Mouse (Mus musculus): ENCODE measurements around the gene Rapgef4. TPM values are rescaled to one million over a fixed set of nuclear protein-coding genes. Genes with fewer than 3 reads are reported as not detected.

Gene Rapgef4
- polyA plus RNA-seq, 1 experiment from 2014 or later: 5.9 TPM

GRCm38 (mm10) chr2:72183751-72184150 is 202.7 kb downstream of the Rapgef4 start:
- Histone ChIP-seq H3K4me2 (no peak overlapping the region), H3K27me3 (no peaks in the 10 kb centered on the region), H3K4me3 (no peak overlapping the region), H3K9ac (no peak overlapping the region), H3K27ac (no peak overlapping the region), H3K4me1 (0 out of 2 replicates have a peak, but pooled peaks cover 5% of the 10 kb centered on the region), H3K36me3 (ENCODE audit: poor library complexity, severe bottlenecking) (no peaks in the 10 kb centered on the region), H3K9me3 (replicated peaks) (no peaks in the 10 kb centered on the region)
- no peak for ATAC-seq
- 59% methylated on average over 3 of the region's 3 CpGs for WGBS

- H3K4me2 ChIP-seq: no peak overlapping the region
- no peak for ATAC-seq
- H3K4me3 ChIP-seq: no peak overlapping the region
- peaks cover 13% of the 10 kb centered on the region for H3K4me1 ChIP-seq
- no peaks in the 10 kb centered on the region for H3K9me3 ChIP-seq (replicated peaks)
- 73% methylated on average over 6 of the region's 6 CpGs for WGBS
- H3K9ac ChIP-seq: no peak overlapping the region
- H3K27ac ChIP-seq: no peak overlapping the region
- H3K27me3 ChIP-seq: no peaks in the 10 kb centered on the region
- H3K36me3 ChIP-seq (ENCODE audit: poor library complexity, severe bottlenecking): no peaks in the 10 kb centered on the region
These were observed 215.3 kb downstream of the Rapgef4 start for GRCm38 (mm10) chr2:72196190-72196965.

- no peak overlapping the region for H3K4me2 ChIP-seq
- peaks cover 13% of the 10 kb centered on the region for H3K4me1 ChIP-seq
- H3K27me3 ChIP-seq: no peaks in the 10 kb centered on the region
- H3K9me3 ChIP-seq (replicated peaks): no peaks in the 10 kb centered on the region
- 69% methylated on average over 3 of the region's 3 CpGs for WGBS
- H3K4me3 ChIP-seq: no peak overlapping the region
- H3K9ac ChIP-seq: no peak overlapping the region
- no peaks in the 10 kb centered on the region for H3K36me3 ChIP-seq (ENCODE audit: poor library complexity, severe bottlenecking)
- no peak for ATAC-seq
- no peak overlapping the region for H3K27ac ChIP-seq
These were observed 216.0 kb downstream of the Rapgef4 start for GRCm38 (mm10) chr2:72197026-72197425.

GRCm38 (mm10) chr2:72199451-72199850 is 218.4 kb downstream of the Rapgef4 start:
- H3K27me3 ChIP-seq: peaks cover 2% of the 10 kb centered on the region; the same call in 1 of the 2 replicates
- 87% methylated on average over 2 of the region's 2 CpGs for WGBS

GRCm38 (mm10) chr2:72201506-72201905 is 220.5 kb downstream of the Rapgef4 start:
- H3K9me3 ChIP-seq (replicated peaks): no peaks in the 10 kb centered on the region
- no peak for ATAC-seq
- WGBS: 75% methylated on average over 9 of the region's 9 CpGs

More at GRCm38 (mm10) chr2:72199451-72199850, 218.4 kb downstream of the Rapgef4 start:
- no peak for ATAC-seq
- H3K4me3 ChIP-seq: no peak overlapping the region
- no peak overlapping the region for H3K9ac ChIP-seq
- H3K36me3 ChIP-seq (ENCODE audit: poor library complexity, severe bottlenecking): no peaks in the 10 kb centered on the region
- peaks cover 18% of the 10 kb centered on the region for H3K4me1 ChIP-seq
- H3K4me2 ChIP-seq: no peak overlapping the region
- no peaks in the 10 kb centered on the region for H3K9me3 ChIP-seq (replicated peaks)
- H3K27ac ChIP-seq: no peak overlapping the region

GRCm38 (mm10) chr2:72202252-72202651 is 221.2 kb downstream of the Rapgef4 start:
- Histone ChIP-seq H3K4me3 (no peak overlapping the region), H3K4me1 (peaks cover 18% of the 10 kb centered on the region), H3K27me3 (peaks cover 4% of the 10 kb centered on the region; the same call in 1 of the 2 replicates), H3K9ac (no peak overlapping the region), H3K36me3 (ENCODE audit: poor library complexity, severe bottlenecking) (no peaks in the 10 kb centered on the region), H3K9me3 (replicated peaks) (no peaks in the 10 kb centered on the region), H3K4me2 (no peak overlapping the region), H3K27ac (no peak overlapping the region)
- ATAC-seq: no peak
- 84% methylated on average over 6 of the region's 6 CpGs for WGBS

More at GRCm38 (mm10) chr2:72201506-72201905, 220.5 kb downstream of the Rapgef4 start:
- H3K36me3 ChIP-seq (ENCODE audit: poor library complexity, severe bottlenecking): no peaks in the 10 kb centered on the region
- H3K4me1 ChIP-seq: peaks cover 18% of the 10 kb centered on the region
- H3K27ac ChIP-seq: no peak overlapping the region
- no peak overlapping the region for H3K4me2 ChIP-seq
- H3K9ac ChIP-seq: no peak overlapping the region
- H3K4me3 ChIP-seq: no peak overlapping the region
- peaks cover 4% of the 10 kb centered on the region; the same call in 1 of the 2 replicates for H3K27me3 ChIP-seq

- Histone ChIP-seq H3K36me3 (ENCODE audit: poor library complexity, severe bottlenecking) (no peaks in the 10 kb centered on the region), H3K9ac (no peak overlapping the region), H3K4me2 (peak overlapping the region; percentile 26), H3K4me1 (peaks cover 18% of the 10 kb centered on the region), H3K27me3 (peaks cover 4% of the 10 kb centered on the region; the same call in 1 of the 2 replicates), H3K9me3 (replicated peaks) (no peaks in the 10 kb centered on the region), H3K4me3 (no peak overlapping the region), H3K27ac (no peak overlapping the region)
- 6% methylated on average over 5 of the region's 5 CpGs for WGBS
- ATAC-seq: peak; percentile 87
These were observed 222.6 kb downstream of the Rapgef4 start for GRCm38 (mm10) chr2:72203609-72204008.

- Histone ChIP-seq H3K9me3 (replicated peaks) (no peaks in the 10 kb centered on the region), H3K27me3 (peaks cover 4% of the 10 kb centered on the region; the same call in 1 of the 2 replicates), H3K4me3 (no peak overlapping the region), H3K36me3 (ENCODE audit: poor library complexity, severe bottlenecking) (no peaks in the 10 kb centered on the region), H3K9ac (no peak overlapping the region), H3K4me2 (no peak overlapping the region), H3K27ac (no peak overlapping the region), H3K4me1 (peaks cover 10% of the 10 kb centered on the region)
- no peak for ATAC-seq
- 90% methylated on average over 5 of the region's 5 CpGs for WGBS
These were observed 224.8 kb downstream of the Rapgef4 start for GRCm38 (mm10) chr2:72205869-72206268.

GRCm38 (mm10) chr2:72206530-72207248 is 225.6 kb downstream of the Rapgef4 start:
- Histone ChIP-seq H3K27me3 (peaks cover 4% of the 10 kb centered on the region; the same call in 1 of the 2 replicates), H3K36me3 (ENCODE audit: poor library complexity, severe bottlenecking) (no peaks in the 10 kb centered on the region), H3K27ac (no peak overlapping the region), H3K9ac (no peak overlapping the region), H3K9me3 (replicated peaks) (no peaks in the 10 kb centered on the region), H3K4me2 (no peak overlapping the region), H3K4me3 (no peak overlapping the region), H3K4me1 (0 out of 2 replicates have a peak, but pooled peaks cover 6% of the 10 kb centered on the region)
- ATAC-seq: no peak
- 82% methylated on average over 4 of the region's 4 CpGs for WGBS

GRCm38 (mm10) chr2:72217336-72217735 is 236.3 kb downstream of the Rapgef4 start:
- H3K27me3 ChIP-seq: no peaks in the 10 kb centered on the region
- H3K27ac ChIP-seq: no peak overlapping the region
- H3K4me1 ChIP-seq: 0 out of 2 replicates have a peak, but pooled peaks cover 4% of the 10 kb centered on the region
- H3K9me3 ChIP-seq (replicated peaks): no peaks in the 10 kb centered on the region
- no peak for ATAC-seq
- no peak overlapping the region for H3K4me3 ChIP-seq
- no peak overlapping the region for H3K9ac ChIP-seq
- no peaks in the 10 kb centered on the region for H3K36me3 ChIP-seq (ENCODE audit: poor library complexity, severe bottlenecking)
- no peak overlapping the region for H3K4me2 ChIP-seq
- WGBS: 84% methylated on average over 3 of the region's 3 CpGs

- ATAC-seq: no peak
- 30% methylated on average over 3 of the region's 3 CpGs for WGBS
- Histone ChIP-seq H3K27ac (no peak overlapping the region), H3K4me1 (0 out of 2 replicates have a peak, but pooled peaks cover 4% of the 10 kb centered on the region), H3K4me2 (no peak overlapping the region), H3K9ac (no peak overlapping the region), H3K36me3 (ENCODE audit: poor library complexity, severe bottlenecking) (no peaks in the 10 kb centered on the region), H3K4me3 (no peak overlapping the region), H3K27me3 (no peaks in the 10 kb centered on the region), H3K9me3 (replicated peaks) (no peaks in the 10 kb centered on the region)
These were observed 238.9 kb downstream of the Rapgef4 start for GRCm38 (mm10) chr2:72219921-72220320.

GRCm38 (mm10) chr2:72221283-72221682 is 240.2 kb downstream of the Rapgef4 start:
- WGBS: 90% methylated on average over 11 of the region's 11 CpGs
- H3K36me3 ChIP-seq (ENCODE audit: poor library complexity, severe bottlenecking): no peaks in the 10 kb centered on the region
- no peak overlapping the region for H3K27ac ChIP-seq
- no peak overlapping the region for H3K4me3 ChIP-seq
- H3K4me2 ChIP-seq: no peak overlapping the region
- no peak for ATAC-seq
- no peaks in the 10 kb centered on the region for H3K9me3 ChIP-seq (replicated peaks)
- H3K9ac ChIP-seq: no peak overlapping the region
- H3K4me1 ChIP-seq: 0 out of 2 replicates have a peak, but pooled peaks cover 4% of the 10 kb centered on the region
- H3K27me3 ChIP-seq: no peaks in the 10 kb centered on the region

All from forebrain, embryonic 13.5 days (tissue).